Mouse (Mus musculus): ENCODE data around the gene S100a6.
A peak's percentile ranks its signal among the peaks of the same experiment; 100 is the strongest.

The S100a6 gene

GRCm38 (mm10) chr3:90600458-90601195 lies 12.1 kb upstream of the S100a6 start:
- no peak for DNase-seq (ENCODE audit: low read depth, low spot score)

GRCm38 (mm10) chr3:90601486-90602110 lies 11.1 kb upstream of the S100a6 start, which contains the start of gene Gm42674:
Gene Gm42674, plus strand, starts transcription at chr3:90601904.
- no peak for DNase-seq (ENCODE audit: low read depth, low spot score)

GRCm38 (mm10) chr3:90603623-90604022 lies 9.1 kb upstream of the S100a6 start, which contains the start of gene S100a4:
Gene S100a4, plus strand, starts transcription at chr3:90603771.
- no peak for DNase-seq (ENCODE audit: low read depth, low spot score)

- DNase-seq (ENCODE audit: low read depth, low spot score): no peak
These were observed 8.3 kb upstream of the S100a6 start for GRCm38 (mm10) chr3:90604416-90604815.

- DNase-seq (ENCODE audit: low read depth, low spot score): no peak
These were observed 7.6 kb upstream of the S100a6 start for GRCm38 (mm10) chr3:90605049-90605448.

- DNase-seq (ENCODE audit: low read depth, low spot score): no peak
These were observed 6.9 kb upstream of the S100a6 start for GRCm38 (mm10) chr3:90605736-90606135.

GRCm38 (mm10) chr3:90606185-90606584 lies 6.5 kb upstream of the S100a6 start:
- DNase-seq (ENCODE audit: low read depth, low spot score): no peak

- DNase-seq (ENCODE audit: low read depth, low spot score): no peak
These were observed 5.3 kb upstream of the S100a6 start for GRCm38 (mm10) chr3:90607361-90607760.

GRCm38 (mm10) chr3:90608223-90608622 lies 4.5 kb upstream of the S100a6 start, which contains the start of gene S100a5:
Gene S100a5, plus strand, starts transcription at chr3:90608523.
- DNase-seq (ENCODE audit: low read depth, low spot score): no peak

GRCm38 (mm10) chr3:90609102-90609501 lies 3.6 kb upstream of the S100a6 start:
- no peak for DNase-seq (ENCODE audit: low read depth, low spot score)

- DNase-seq (ENCODE audit: low read depth, low spot score): no peak
These were observed 1.2 kb upstream of the S100a6 start for GRCm38 (mm10) chr3:90611494-90611893.

- no peak for DNase-seq (ENCODE audit: low read depth, low spot score)
These were observed 621 bp upstream of the S100a6 start for GRCm38 (mm10) chr3:90612061-90612460.

GRCm38 (mm10) chr3:90613461-90614147 lies 922 bp downstream of the S100a6 start:
- no peak for DNase-seq (ENCODE audit: low read depth, low spot score)

GRCm38 (mm10) chr3:90614148-90614530 lies 1.5 kb downstream of the S100a6 start:
- no peak for DNase-seq (ENCODE audit: low read depth, low spot score)

- no peak for DNase-seq (ENCODE audit: low read depth, low spot score)
These were observed 2.0 kb downstream of the S100a6 start for GRCm38 (mm10) chr3:90614611-90615251.

GRCm38 (mm10) chr3:90615415-90615814 lies 2.7 kb downstream of the S100a6 start:
- no peak for DNase-seq (ENCODE audit: low read depth, low spot score)

- DNase-seq (ENCODE audit: low read depth, low spot score): no peak
These were observed 3.2 kb downstream of the S100a6 start for GRCm38 (mm10) chr3:90615911-90616310.

- no peak for DNase-seq (ENCODE audit: low read depth, low spot score)
These were observed 4.9 kb downstream of the S100a6 start for GRCm38 (mm10) chr3:90617586-90617985.

- no peak for DNase-seq (ENCODE audit: low read depth, low spot score)
These were observed 8.9 kb downstream of the S100a6 start for GRCm38 (mm10) chr3:90621552-90621951.

- peak; percentile 52 for DNase-seq (ENCODE audit: low read depth, low spot score)
These were observed 10.9 kb downstream of the S100a6 start for GRCm38 (mm10) chr3:90623435-90624071.

- no peak for DNase-seq (ENCODE audit: low read depth, low spot score)
These were observed 12.8 kb downstream of the S100a6 start for GRCm38 (mm10) chr3:90625496-90625895.

Data from brain, embryonic 18.5 days (tissue).